Mouse (Mus musculus) E14TG2a.4 (cell line): ENCODE measurements around the gene Slc7a1.

Experiments
- CTCF ChIP-seq: conservative IDR thresholded peaks from 2 replicates; pipeline ENCODE4 v1.5.1; 2014; ENCODE audit warnings: low read length
- NANOG ChIP-seq: IDR thresholded peaks from 2 replicates; pipeline ENCODE4 v1.6.1; 2014; ENCODE audit warnings: borderline replicate concordance, low read length, mixed read lengths
- POU5F1 ChIP-seq: IDR thresholded peaks from 2 replicates; pipeline ENCODE4 v1.6.1; 2014; ENCODE audit warnings: low read length, borderline replicate concordance

GRCm38 (mm10) chr5:148342061-148342741 is 57.5 kb downstream of the Slc7a1 start:
- TF ChIP-seq CTCF: no peak
- no peak for TF ChIP-seq POU5F1
- no peak for TF ChIP-seq NANOG
